Comparison of ENCODE assay signal across 26 mouse cellular contexts in genomic region chr12:73954785-73955184, GRCm38 (mm10). TPM values are rescaled to one million over a fixed set of nuclear protein-coding genes. Genes with fewer than 3 reads are reported as not detected.
DNase-seq lines count a peak whose midpoint lies in the region; ATAC-seq and TF ChIP-seq lines count a peak whose summit lies in the region.
"Had no signal": no experiment of that assay in that cellular context is flagged by ENCODE, and none has a peak within 500 bp of the region (broad histone marks: within the 10 kb centered on the region; RNA-seq: fewer than 3 reads in every experiment).

No protein-coding gene starts in this region.

- CTCF ChIA-PET in Patski (lab: Charles Lee), result no interaction called here

- H3K4me2 ChIP-seq in heart, embryonic 14.5 days (ENCODE audit: low read length), result no peak overlapping the region
- no peak overlapping the region for H3K4me2 ChIP-seq in heart, embryonic 11.5 days
- H3K4me2 ChIP-seq: embryonic facial prominence, embryonic 13.5 days; forebrain, embryonic 12.5 days; heart, embryonic 12.5 days; hindbrain, embryonic 12.5 days; midbrain, embryonic 15.5 days; neural tube, embryonic 12.5 days had no signal

- H3K4me1 ChIP-seq in heart, embryonic 14.5 days (ENCODE audit: control insufficient read depth in 2 of 2, insufficient read depth in 2 of 2, low read length in 2 of 2), result peaks cover 7 to 29% of the 10 kb centered on the region in 2 experiments
- H3K4me1 ChIP-seq in heart, embryonic 11.5 days (ENCODE audit: control insufficient read depth, insufficient read depth, low read length), result peaks cover 6% of the 10 kb centered on the region
- peaks cover 5% of the 10 kb centered on the region; the same call in 1 of the 2 replicates for H3K4me1 ChIP-seq in kidney, adult 2 months (ENCODE audit: control insufficient read depth, insufficient read depth, low read length)
- H3K4me1 ChIP-seq: neural tube, embryonic 12.5 days had no signal

- H3K9ac ChIP-seq in heart, embryonic 14.5 days (ENCODE audit: low read length), result no peak overlapping the region
- no peak overlapping the region for H3K9ac ChIP-seq in heart, embryonic 11.5 days (ENCODE audit: low read depth, low read length)
- H3K9ac ChIP-seq: embryonic facial prominence, embryonic 13.5 days; forebrain, embryonic 12.5 days; heart, embryonic 12.5 days; hindbrain, embryonic 12.5 days; liver, embryonic 15.5 days; midbrain, embryonic 15.5 days; neural tube, embryonic 12.5 days had no signal

- 39% methylated on average over 5 of the region's 5 CpGs for WGBS in heart, embryonic 14.5 days
- WGBS in heart, embryonic 11.5 days (ENCODE audit: insufficient replicate concordance), result 54% methylated on average over 5 of the region's 5 CpGs
- 48% methylated on average over 5 of the region's 5 CpGs for WGBS in kidney, adult 2 months

- TF ChIP-seq CTCF in kidney, adult 2 months (conservative IDR thresholded peaks at IDR 0.05; ENCODE audit: insufficient read depth, insufficient read length, low read depth, low read length), result no peak
- no peak for TF ChIP-seq CTCF in Patski (IDR thresholded peaks at IDR 0.05)

- no peaks in the 10 kb centered on the region for H3K36me3 ChIP-seq in heart, embryonic 14.5 days (ENCODE audit: control insufficient read depth, insufficient read depth, low read length)
- no peaks in the 10 kb centered on the region for H3K36me3 ChIP-seq in heart, embryonic 11.5 days (ENCODE audit: control insufficient read depth, insufficient read depth, low read length)
- H3K36me3 ChIP-seq in kidney, adult 2 months (ENCODE audit: control insufficient read depth, insufficient read depth, low read length), result no peaks in the 10 kb centered on the region
- H3K36me3 ChIP-seq: embryonic facial prominence, embryonic 13.5 days; forebrain, embryonic 12.5 days; heart, embryonic 12.5 days; hindbrain, embryonic 12.5 days; limb, embryonic 10.5 days; liver, embryonic 15.5 days; midbrain, embryonic 15.5 days; neural tube, embryonic 12.5 days had no signal

- no peak for TF ChIP-seq POLR2A in kidney, adult 2 months (IDR thresholded peaks at IDR 0.05; ENCODE audit: low read depth, low read length)

- H3K4me3 ChIP-seq in heart, embryonic 14.5 days (ENCODE audit: control insufficient read depth in 1 of 2, insufficient read depth in 1 of 2, low read depth in 1 of 2, low read length in 2 of 2), result no peak overlapping the region
- H3K4me3 ChIP-seq in heart, embryonic 11.5 days (ENCODE audit: low read depth, low read length), result no peak overlapping the region
- no peak overlapping the region for H3K4me3 ChIP-seq in kidney, adult 2 months (ENCODE audit: insufficient read depth, low read depth, low read length)
- H3K4me3 ChIP-seq: embryonic facial prominence, embryonic 13.5 days; erythroblast, embryonic 14.5 days; forebrain, embryonic 12.5 days; heart, embryonic 12.5 days; hindbrain, embryonic 12.5 days; layer of hippocampus, adult 2 months; limb, embryonic 10.5 days; liver, embryonic 15.5 days; midbrain, embryonic 15.5 days; neural tube, embryonic 12.5 days had no signal

- no peaks in the 10 kb centered on the region for H3K27me3 ChIP-seq in heart, embryonic 14.5 days (ENCODE audit: control insufficient read depth, insufficient read depth, low read length)
- no peaks in the 10 kb centered on the region for H3K27me3 ChIP-seq in heart, embryonic 11.5 days (ENCODE audit: control insufficient read depth, insufficient read depth, low read length)
- H3K27me3 ChIP-seq in kidney, adult 2 months (replicated peaks; ENCODE audit: control insufficient read depth, insufficient read depth, low read length), result no peaks in the 10 kb centered on the region
- H3K27me3 ChIP-seq in Patski, result no peaks in the 10 kb centered on the region
- H3K27me3 ChIP-seq: embryonic facial prominence, embryonic 13.5 days; forebrain, embryonic 12.5 days; heart, embryonic 12.5 days; hindbrain, embryonic 12.5 days; neural tube, embryonic 12.5 days had no signal

- no peaks in the 10 kb centered on the region for H3K9me3 ChIP-seq in heart, embryonic 14.5 days (ENCODE audit: control insufficient read depth, low read length)
- H3K9me3 ChIP-seq in heart, embryonic 11.5 days (replicated peaks; ENCODE audit: control insufficient read depth, low read length), result no peaks in the 10 kb centered on the region
- H3K9me3 ChIP-seq: embryonic facial prominence, embryonic 13.5 days; forebrain, embryonic 12.5 days; heart, embryonic 12.5 days; hindbrain, embryonic 12.5 days; limb, embryonic 10.5 days; liver, embryonic 15.5 days; midbrain, embryonic 15.5 days; neural tube, embryonic 12.5 days had no signal

- POLR2A ChIA-PET in Patski (lab: Charles Lee), result no interaction called here

- ATAC-seq in heart, embryonic 14.5 days (ENCODE audit: insufficient number of reproducible peaks, insufficient read depth, low FRiP score, low read depth), result no peak
- ATAC-seq in heart, embryonic 11.5 days (replicated peaks; ENCODE audit: insufficient number of reproducible peaks, low FRiP score, low TSS enrichment), result no peak
- peak; percentile 52 for ATAC-seq in Patski
- ATAC-seq: midbrain, embryonic 15.5 days had no signal

- H3K27ac ChIP-seq in heart, embryonic 14.5 days (replicated peaks in 1 of 2; ENCODE audit: control insufficient read depth in 1 of 2, insufficient read depth in 1 of 2, low read depth in 2 of 2, low read length in 2 of 2), result peak overlapping the region; percentile 43 to 45; a peak in 3 of 4 replicates
- H3K27ac ChIP-seq in heart, embryonic 11.5 days (ENCODE audit: low read depth, low read length), result no peak overlapping the region
- peak overlapping the region; percentile 41; the same call in 1 of the 2 replicates for H3K27ac ChIP-seq in kidney, adult 2 months (ENCODE audit: insufficient read depth, low read depth, low read length)
- H3K27ac ChIP-seq: embryonic facial prominence, embryonic 13.5 days; forebrain, embryonic 12.5 days; hindbrain, embryonic 12.5 days; kidney, postnatal 0 days; layer of hippocampus, adult 2 months; limb, embryonic 10.5 days; liver, embryonic 15.5 days; midbrain, embryonic 15.5 days; neural tube, embryonic 12.5 days had no signal

- DNase-seq in cerebellum, adult 9-10 months, result peak; percentile 69
- no peak for DNase-seq in cerebellum, postnatal 25 days
- peak; percentile 33 for DNase-seq in kidney, adult 2 months
- DNase-seq in kidney, postnatal 14 days, result no peak
- no peak for DNase-seq in Patski (ENCODE audit: low read depth, low spot score)
- no peak for DNase-seq in spleen, postnatal 10 days (ENCODE audit: low spot score in 2 of 2)
- DNase-seq: adrenal gland, postnatal 36 days; cerebellum, adult 8-10 months; embryo, embryonic 11 days; gastrocnemius, postnatal 25 days; liver; lung, postnatal 14 days; right cerebral cortex, postnatal 14 days had no signal

- in situ Hi-C loops in Patski (cut with MboI; ENCODE audit: low pct_unique_long_range_greater_than_20kb), result no loop called here

RNA-seq across cellular contexts. Expression of gene Snapc1, which starts 9.5 kb away (rescaled TPM):
- polyA plus RNA-seq in heart, embryonic 14.5 days (2014; fragmentation: Nextera tagmentation; extraction: Ambion mirVana), result 16.7 and 18.0 TPM in 2 replicates
- 17.8 and 21.2 TPM in 2 replicates for polyA plus RNA-seq in heart, embryonic 11.5 days (2014; fragmentation: Nextera tagmentation; extraction: Ambion mirVana)
- polyA plus RNA-seq in kidney, adult 2 months (2012; rRNA removed), result 8.2 and 9.2 TPM in 2 replicates
- 16.5 TPM for polyA plus RNA-seq in Patski (2021)

RNA-seq across cellular contexts. Expression of gene Gm49321, which starts 17.3 kb away (rescaled TPM):
- polyA plus RNA-seq in heart, embryonic 14.5 days (2014; fragmentation: Nextera tagmentation; extraction: Ambion mirVana), result 10.8 and 13.1 TPM in 2 replicates
- 12.0 and 14.1 TPM in 2 replicates for polyA plus RNA-seq in heart, embryonic 11.5 days (2014; fragmentation: Nextera tagmentation; extraction: Ambion mirVana)
- polyA plus RNA-seq in kidney, adult 2 months (2012; rRNA removed), result not detected in 2 replicates
- polyA plus RNA-seq in Patski (2021), result 8.7 TPM
- polyA plus RNA-seq: erythroblast, embryonic 14.5 days had no signal

RNA-seq across cellular contexts. Expression of gene Syt16, which starts 42.7 kb away (rescaled TPM):
- 0.13 and 0.23 TPM in 2 replicates for polyA plus RNA-seq in heart, embryonic 14.5 days (2014; fragmentation: Nextera tagmentation; extraction: Ambion mirVana)
- polyA plus RNA-seq in heart, embryonic 11.5 days (2014; fragmentation: Nextera tagmentation; extraction: Ambion mirVana), result 0.49 and 0.52 TPM in 2 replicates
- 0.02 and 0.04 TPM in 2 replicates for polyA plus RNA-seq in kidney, adult 2 months (2012; rRNA removed)
- not detected for polyA plus RNA-seq in Patski (2021)
- polyA plus RNA-seq: erythroblast, embryonic 14.5 days had no signal

RNA-seq across cellular contexts. Expression of gene Hif1a, which starts 53.6 kb away (rescaled TPM):
- polyA plus RNA-seq in heart, embryonic 14.5 days (2014; fragmentation: Nextera tagmentation; extraction: Ambion mirVana), result 174 and 177 TPM in 2 replicates
- 182 and 206 TPM in 2 replicates for polyA plus RNA-seq in heart, embryonic 11.5 days (2014; fragmentation: Nextera tagmentation; extraction: Ambion mirVana)
- 18.6 and 20.6 TPM in 2 replicates for polyA plus RNA-seq in kidney, adult 2 months (2012; rRNA removed)
- 253 TPM for polyA plus RNA-seq in Patski (2021)

Comparison
In these comparisons a context has a peak if more than half of its experiments do, and no peak if none do; other contexts are left out.
1. DNase-seq: peak in cerebellum, adult 9-10 months (single experiment) and kidney, adult 2 months (single experiment); none in cerebellum, postnatal 25 days (0 of 2), kidney, postnatal 14 days (single experiment), Patski (single experiment) and spleen, postnatal 10 days (0 of 2).